Mouse (Mus musculus) gastrocnemius, postnatal 4 days (tissue): ENCODE measurements around the gene Ovol1. TPM values are rescaled to one million over a fixed set of nuclear protein-coding genes. Genes with fewer than 3 reads are reported as not detected.

ENCODE experiments used
- DNase-seq, 2 experiments: peaks; one replicate each; pipeline ENCODE4 v3.0.0; 2021 to 2022; ENCODE audit warnings: low spot score in 2 of 2, mixed read lengths in 2 of 2
- long read RNA-seq, 2 experiments: library from polyadenylated mRNA; stranded (forward); transcript quantifications; one replicate each; pipeline ENCODE4 v2.0.0; 2021
- total RNA-seq, 2 experiments: library from RNA; stranded (reverse); gene quantifications; 2 replicates each; pipeline ENCODE4 v1.2.3; 2021

Ovol1 gene
- not detected for total RNA-seq
- long read RNA-seq, experiment 1, partial matches to known transcripts: 0 of 3 reads
- long read RNA-seq, experiment 1, other reads (novel, unspliced or antisense): 0 of 3 reads
- long read RNA-seq, experiment 2: 0 reads

- DNase-seq: no peak
These were observed at the start of gene Ovol1 for GRCm38 (mm10) chr19:5560457-5561041. Gene Ovol1, minus strand, starts transcription at chr19:5560646.

DNA sequence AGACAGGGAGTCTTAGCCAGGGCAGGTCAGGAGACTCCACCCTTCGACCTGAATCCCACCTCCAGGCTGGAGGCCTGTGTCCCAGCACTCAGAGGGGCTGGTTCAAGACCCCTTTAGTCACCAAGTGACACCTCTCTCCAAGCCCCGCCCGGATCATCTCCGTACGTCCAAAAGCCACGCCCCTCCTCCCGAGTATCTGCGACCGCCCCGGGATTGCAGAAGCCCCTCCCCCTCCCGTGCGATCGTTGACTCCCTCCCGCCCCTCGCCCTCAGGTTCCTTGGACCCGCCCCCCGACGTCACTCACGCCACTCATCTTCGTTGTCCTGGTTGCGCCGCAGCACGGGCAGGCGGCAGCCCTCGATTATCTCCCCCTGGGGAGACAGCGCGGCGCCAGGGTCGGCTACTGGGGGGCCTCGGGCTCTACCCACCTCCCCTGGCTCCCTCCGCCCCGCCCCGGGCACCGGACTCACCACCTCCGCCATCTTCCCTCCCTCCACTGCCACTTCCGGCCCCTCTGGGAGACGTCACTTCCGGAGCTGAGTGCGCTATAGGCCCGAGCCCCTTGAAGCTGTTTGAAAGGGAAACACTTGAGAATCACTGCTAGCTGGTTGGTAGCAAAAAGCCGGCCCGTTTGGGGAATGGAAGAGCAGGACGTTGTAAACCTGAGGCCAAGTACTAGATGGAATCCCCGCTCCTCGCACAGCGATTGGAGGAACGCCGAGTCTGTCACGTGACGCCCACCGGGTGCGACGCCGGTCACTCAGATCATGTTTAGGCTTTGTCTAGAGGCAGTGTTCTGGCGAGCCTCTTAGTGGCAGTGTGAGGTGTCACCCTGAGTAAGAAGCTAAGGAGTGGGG, 49.3 kb upstream of the Ovol1 start, which contains the start of gene Kat5:
Gene Kat5, minus strand, starts transcription at position 691 of the 858 bp plus-strand sequence.
- DNase-seq: peak; percentile 79 to 91

GRCm38 (mm10) chr19:5609171-5609546, 48.7 kb upstream of the Ovol1 start:
- DNase-seq: no peak

DNA sequence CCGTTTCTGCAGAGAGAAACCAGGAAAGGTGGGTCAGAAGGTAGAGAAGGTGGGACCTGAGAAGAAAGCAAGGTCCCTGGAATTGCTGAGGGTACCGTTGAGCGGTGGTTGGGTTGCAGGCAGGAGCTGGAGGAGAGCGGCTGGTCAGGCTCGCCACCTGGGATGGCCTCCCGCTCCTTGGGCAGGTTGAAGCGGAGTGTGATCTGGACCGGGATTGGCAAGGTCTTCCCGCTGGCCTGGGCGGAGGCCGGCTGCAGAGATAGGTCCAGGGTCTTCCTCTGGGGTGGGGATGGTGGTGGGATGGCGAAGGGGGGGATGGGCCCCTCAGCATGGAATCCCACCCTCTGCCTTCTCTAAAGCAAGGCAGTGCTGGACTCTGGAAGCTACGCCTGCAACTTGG, 48.3 kb upstream of the Ovol1 start:
- peak in 1 of 2 experiments; percentile 14 for DNase-seq

DNA sequence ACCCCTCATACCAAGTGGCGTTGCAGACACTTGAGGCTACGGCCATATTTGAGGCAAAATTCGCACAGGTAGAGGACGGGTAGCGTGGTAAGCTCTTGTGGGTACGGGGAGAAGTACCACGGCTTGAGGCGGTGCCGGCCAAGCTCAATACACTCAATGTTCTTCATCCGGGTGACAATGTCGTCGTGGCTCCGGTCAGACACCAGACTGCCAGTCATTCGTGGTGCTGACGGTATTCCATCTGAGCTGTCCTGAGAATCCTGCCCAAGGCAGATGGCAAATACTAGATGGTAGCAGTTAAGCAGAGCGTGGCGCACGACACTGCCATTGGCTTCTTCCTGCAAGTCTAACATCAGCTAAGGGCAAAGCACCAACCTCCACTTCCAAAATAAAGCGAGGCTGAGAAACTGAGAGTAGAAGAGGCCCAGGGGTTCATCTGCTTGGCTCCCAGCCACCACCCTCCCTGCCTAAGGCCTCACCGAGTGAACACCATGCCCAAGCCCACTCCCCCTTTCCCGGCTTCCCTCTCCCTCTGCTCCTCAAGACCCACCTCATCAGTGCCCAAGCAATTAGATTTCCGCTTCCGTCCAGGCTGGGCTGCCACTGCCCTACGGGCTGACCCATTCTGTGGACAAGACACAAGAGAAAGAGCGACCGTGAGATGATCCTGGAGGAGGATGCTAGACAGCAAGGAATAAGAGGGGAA, 47.4 kb upstream of the Ovol1 start:
- no peak for DNase-seq

DNA sequence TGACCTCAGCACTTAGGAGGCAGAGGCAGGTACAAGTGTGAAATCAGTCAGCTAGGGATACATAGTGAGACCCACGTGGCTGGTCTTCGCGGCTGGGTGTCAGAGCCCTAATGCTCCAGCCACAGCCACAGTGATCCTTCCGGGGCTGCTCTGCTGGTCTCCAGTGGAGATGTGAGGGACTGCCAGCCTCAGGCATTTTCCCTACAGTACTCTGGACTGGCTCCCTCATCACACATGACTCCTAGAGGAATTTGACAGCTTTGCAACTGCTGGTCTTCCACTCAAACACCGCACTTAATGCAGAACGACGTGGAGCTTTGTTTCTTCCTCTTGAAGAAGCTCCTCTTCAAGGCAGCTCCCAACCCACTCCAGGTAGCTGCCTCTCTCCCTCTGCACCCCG, 45.8 kb upstream of the Ovol1 start:
- DNase-seq: no peak

GRCm38 (mm10) chr19:5605126-5605525, 44.7 kb upstream of the Ovol1 start:
- DNase-seq: no peak

- DNase-seq: no peak
These were observed 43.2 kb upstream of the Ovol1 start for GRCm38 (mm10) chr19:5603664-5604063.

DNA sequence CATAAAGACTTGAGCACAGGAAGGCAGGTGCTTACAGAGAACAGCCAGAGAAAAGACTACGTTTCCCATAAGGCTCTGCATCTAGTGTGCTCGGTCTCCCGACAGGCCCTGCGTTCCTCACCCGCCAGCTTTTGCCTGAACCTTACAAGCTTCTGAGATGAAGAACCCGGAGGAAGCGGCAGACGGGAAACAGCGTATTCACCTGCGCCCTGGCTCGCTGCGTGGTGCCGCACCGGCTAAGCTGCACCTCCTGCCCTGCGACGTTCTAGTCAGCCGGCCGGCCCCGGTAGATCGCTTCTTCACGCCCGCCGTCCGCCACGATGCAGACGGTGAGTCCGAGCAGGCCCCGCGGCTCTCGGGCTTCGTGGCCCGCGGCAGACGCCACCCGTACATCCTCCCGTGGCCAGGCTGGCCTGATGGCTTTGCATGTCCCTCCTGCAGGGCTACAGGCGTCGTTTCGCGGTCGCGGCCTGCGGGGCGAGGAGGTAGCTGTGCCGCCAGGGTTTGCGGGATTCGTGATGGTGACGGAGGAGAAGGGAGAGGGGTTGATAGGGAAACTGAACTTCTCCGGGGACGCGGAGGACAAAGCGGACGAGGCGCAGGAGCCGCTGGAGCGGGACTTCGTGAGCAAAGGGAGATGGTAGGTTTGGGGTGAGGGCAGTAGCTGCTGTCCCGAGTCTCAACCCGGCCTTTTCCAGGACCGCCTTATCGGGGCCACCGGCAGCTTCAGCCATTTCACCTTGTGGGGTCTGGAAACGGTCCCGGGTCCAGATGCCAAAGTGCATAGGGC, 41.5 kb upstream of the Ovol1 start, which contains the start of gene Rnaseh2c:
Gene Rnaseh2c, plus strand, starts transcription at position 122 of the 790 bp plus-strand sequence.
- DNase-seq: peak; percentile 31 to 64

DNA sequence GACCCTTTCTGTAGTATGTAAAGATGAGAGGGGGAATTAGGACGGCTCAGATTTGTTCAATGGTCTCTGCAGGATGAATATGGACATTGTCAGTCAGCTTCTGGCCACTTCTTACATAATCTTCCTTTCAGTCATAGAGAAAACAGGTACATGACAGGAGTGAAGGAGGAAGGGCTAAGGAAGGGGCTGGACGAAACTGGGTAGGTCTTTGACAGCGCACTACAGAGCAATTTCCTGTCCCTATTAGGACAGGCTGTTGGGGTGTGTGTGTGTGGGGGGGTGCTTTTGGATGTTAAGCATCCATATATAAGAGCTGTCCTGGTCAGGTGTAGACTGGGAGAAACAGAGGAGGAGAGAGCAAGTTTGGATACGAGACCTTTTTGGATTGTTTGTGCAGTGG, 38.8 kb upstream of the Ovol1 start:
- no peak for DNase-seq

- DNase-seq: no peak
These were observed 31.4 kb upstream of the Ovol1 start for GRCm38 (mm10) chr19:5591888-5592287.

DNA sequence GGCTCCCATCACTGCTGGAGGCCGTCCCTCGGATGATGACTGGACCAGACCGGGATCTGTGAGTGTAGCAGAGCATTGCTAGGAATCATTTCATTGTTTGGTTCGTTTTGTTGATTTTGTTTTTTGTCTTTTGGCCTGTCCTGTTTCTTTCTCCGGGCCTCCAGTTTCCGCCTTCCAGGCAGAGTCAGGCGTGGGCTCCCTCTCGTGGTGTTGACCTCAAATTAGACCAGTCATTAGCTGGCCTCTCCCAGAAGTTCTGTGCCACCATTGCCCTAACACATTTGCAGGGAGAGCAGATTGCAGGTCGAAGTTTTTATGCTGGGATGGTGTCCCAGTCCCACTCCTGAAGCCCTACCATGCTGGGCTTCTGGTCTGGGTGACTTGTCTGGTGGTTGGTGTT, 28.7 kb upstream of the Ovol1 start:
- DNase-seq: no peak

- DNase-seq: no peak
These were observed 21.5 kb upstream of the Ovol1 start for GRCm38 (mm10) chr19:5581995-5582394.

DNA sequence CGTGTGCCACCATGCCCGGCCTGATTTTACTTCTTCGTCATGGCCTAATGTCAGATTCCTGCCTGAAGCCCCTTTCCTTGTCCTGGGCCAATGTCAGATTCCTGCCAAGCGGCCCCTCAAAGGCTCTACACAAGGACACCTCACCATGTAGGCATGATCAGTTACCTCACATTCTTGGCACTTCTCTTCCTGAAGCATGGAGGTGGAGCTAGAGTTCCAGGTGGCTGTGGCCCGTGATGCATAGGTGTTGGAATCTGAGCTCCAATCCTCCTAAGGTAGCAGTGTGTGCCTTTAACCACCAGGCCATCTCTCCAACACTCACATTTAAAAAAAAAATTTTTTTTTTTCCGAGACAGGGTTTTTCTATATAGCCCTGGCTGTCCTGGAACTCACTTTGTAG, 20.3 kb upstream of the Ovol1 start:
- DNase-seq: no peak

DNA sequence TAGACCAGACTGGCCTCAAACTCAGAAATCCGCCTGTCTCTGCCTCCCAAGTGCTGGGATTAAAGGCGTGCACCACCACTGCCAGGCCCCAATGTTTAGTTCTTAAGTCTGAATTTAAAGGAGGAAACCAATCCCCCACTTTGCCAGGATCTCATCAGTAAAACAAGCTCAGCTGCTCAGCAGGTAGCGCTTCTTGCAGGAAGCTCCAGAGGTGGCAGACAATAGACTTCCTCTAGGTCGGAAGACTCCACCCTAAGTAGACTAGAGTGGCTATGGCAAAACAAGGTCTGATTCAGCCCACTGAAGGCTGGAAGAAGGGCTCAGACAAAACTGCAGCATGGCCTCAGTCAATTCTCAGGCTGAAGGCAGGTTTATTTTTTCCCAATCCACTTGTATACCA, 19.5 kb upstream of the Ovol1 start:
- DNase-seq: no peak

DNA sequence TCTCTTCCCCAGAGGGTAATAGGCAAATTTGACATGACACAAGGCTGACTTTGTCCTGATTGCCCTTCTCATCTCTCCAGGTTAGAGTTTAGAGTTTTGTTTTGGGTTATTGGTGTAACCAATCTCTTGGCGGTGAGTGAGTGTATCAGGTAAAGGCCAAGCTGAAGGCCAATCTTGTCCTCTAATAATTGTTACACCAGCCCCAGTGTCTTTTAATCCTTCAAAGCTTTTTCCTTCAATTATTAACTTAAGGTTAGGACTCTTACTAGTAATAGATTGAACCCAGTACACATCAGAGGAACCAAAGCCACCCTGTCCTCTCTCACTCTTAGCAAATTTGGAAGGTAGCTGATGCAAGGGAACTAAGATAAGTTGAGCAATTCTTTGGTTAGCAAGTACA, 14.9 kb upstream of the Ovol1 start:
- DNase-seq: no peak

- DNase-seq: no peak
These were observed 12.1 kb upstream of the Ovol1 start for GRCm38 (mm10) chr19:5572331-5573125.

DNA sequence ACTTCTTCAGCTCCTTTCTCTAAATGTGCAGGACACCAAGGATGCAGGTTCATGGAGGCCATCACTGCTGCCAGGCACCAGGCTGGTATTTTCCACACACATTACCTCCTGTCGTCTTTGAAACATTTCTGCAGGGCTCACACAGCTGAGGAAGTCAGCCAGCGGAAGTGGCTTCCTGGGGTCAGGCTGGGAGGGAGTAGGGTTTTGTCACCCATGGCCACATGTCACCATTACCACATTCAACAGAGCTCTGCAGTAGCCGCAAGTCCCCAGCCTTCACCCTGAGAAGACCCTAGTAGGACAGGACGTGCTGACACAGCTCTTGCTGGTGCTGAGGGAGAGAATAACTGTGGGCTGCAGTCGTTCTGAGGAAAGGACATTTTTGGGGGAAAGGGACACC, 11.4 kb upstream of the Ovol1 start:
- no peak for DNase-seq

GRCm38 (mm10) chr19:5570353-5571246, 10.2 kb upstream of the Ovol1 start:
- no peak for DNase-seq
